Mouse (Mus musculus) cerebellum, adult 2 months (tissue): Measurements from ENCODE around the gene Fbxo5.

Experiments used
- CTCF ChIP-seq: fragments of 200-500 bp; IDR thresholded peaks from 2 replicates; pipeline ENCODE4 v1.5.1; 2011; ENCODE audit warnings: low read depth, mild to moderate bottlenecking, control low read depth, low read length, moderate library complexity, borderline replicate concordance; ENCODE audit not compliant: insufficient read depth
- POLR2A ChIP-seq: fragments of 200-500 bp; IDR thresholded peaks from 2 replicates; pipeline ENCODE4 v1.6.1; 2011; ENCODE audit warnings: low read length, control low read depth, borderline replicate concordance; ENCODE audit not compliant: insufficient read depth

GRCm38 (mm10) chr10:5853290-5853868 lies 48.0 kb upstream of the Fbxo5 start:
- TF ChIP-seq POLR2A (no peak), CTCF (no peak)
